ENCODE assay signal across 20 mouse cellular contexts in the genomic region with DNA sequence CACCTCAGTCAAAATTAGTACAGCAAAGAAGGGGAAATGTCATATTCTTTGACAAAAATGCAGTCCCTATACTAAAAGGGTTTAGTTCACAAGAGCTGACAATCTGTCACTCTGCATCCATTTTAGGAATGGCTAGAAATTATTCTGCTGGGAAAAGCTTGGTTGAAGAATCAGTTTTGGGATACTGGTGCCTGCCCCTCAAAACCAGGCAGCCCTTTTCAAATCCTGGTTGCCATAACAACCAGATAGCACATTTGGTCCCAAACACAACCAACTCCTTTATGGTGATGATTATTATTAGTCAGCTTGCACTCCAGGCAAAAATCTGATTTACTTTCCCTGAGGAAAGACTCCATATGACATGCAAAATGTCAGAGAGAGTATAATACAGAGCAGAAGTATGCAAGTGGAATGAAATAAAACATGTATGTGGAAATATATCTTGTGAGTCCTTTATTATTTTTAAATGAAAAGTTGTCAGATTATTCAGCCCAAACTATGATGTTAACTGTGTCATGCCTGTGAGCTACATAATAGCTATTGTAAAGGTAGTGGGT.
DNase-seq lines count a peak whose midpoint lies in the region; ATAC-seq and TF ChIP-seq lines count a peak whose summit lies in the region.
"Had no signal": no experiment of that assay in that cellular context is flagged by ENCODE, and none has a peak within 500 bp of the region (broad histone marks: within the 10 kb centered on the region; RNA-seq: fewer than 3 reads in every experiment).

No protein-coding gene starts in this region.

- no peaks in the 10 kb centered on the region for H3K4me1 ChIP-seq in hindbrain, postnatal 0 days (ENCODE audit: insufficient read depth, low read length)
- H3K4me1 ChIP-seq in hindbrain, embryonic 13.5 days (replicated peaks), result no peaks in the 10 kb centered on the region
- H3K4me1 ChIP-seq: embryonic facial prominence, embryonic 12.5 days; forebrain, embryonic 13.5 days; heart, embryonic 13.5 days had no signal

- no peaks in the 10 kb centered on the region for H3K27me3 ChIP-seq in hindbrain, postnatal 0 days (ENCODE audit: insufficient read depth, low read length)
- H3K27me3 ChIP-seq in hindbrain, embryonic 13.5 days, result no peaks in the 10 kb centered on the region
- H3K27me3 ChIP-seq: embryonic facial prominence, embryonic 12.5 days; forebrain, embryonic 13.5 days; heart, embryonic 13.5 days; neural tube, embryonic 13.5 days had no signal

- no peak for ATAC-seq in hindbrain, postnatal 0 days
- ATAC-seq in hindbrain, embryonic 13.5 days (ENCODE audit: low FRiP score), result no peak
- ATAC-seq: forebrain, embryonic 13.5 days had no signal

- H3K4me3 ChIP-seq in hindbrain, postnatal 0 days (ENCODE audit: low read length), result no peak overlapping the region
- H3K4me3 ChIP-seq in hindbrain, embryonic 13.5 days, result no peak overlapping the region
- H3K4me3 ChIP-seq: embryonic facial prominence, embryonic 12.5 days; forebrain, embryonic 13.5 days; heart, adult 2 months; heart, embryonic 13.5 days; myocyte; neural tube, embryonic 13.5 days had no signal

- no peak overlapping the region for H3K4me2 ChIP-seq in hindbrain, postnatal 0 days (ENCODE audit: low read depth, low read length)
- no peak overlapping the region for H3K4me2 ChIP-seq in hindbrain, embryonic 13.5 days
- H3K4me2 ChIP-seq: embryonic facial prominence, embryonic 12.5 days; forebrain, embryonic 13.5 days; heart, embryonic 13.5 days; neural tube, embryonic 13.5 days had no signal

- H3K9ac ChIP-seq in hindbrain, postnatal 0 days (replicated peaks; ENCODE audit: low read length), result no peak overlapping the region
- no peak overlapping the region for H3K9ac ChIP-seq in hindbrain, embryonic 13.5 days
- H3K9ac ChIP-seq: embryonic facial prominence, embryonic 12.5 days; forebrain, embryonic 13.5 days; heart, embryonic 13.5 days; neural tube, embryonic 13.5 days had no signal

- no peak for TF ChIP-seq CTCF in hindbrain, postnatal 0 days (IDR thresholded peaks at IDR 0.05; ENCODE audit: low read depth)

- no peaks in the 10 kb centered on the region for H3K9me3 ChIP-seq in hindbrain, postnatal 0 days (ENCODE audit: low read length)
- H3K9me3 ChIP-seq in hindbrain, embryonic 13.5 days, result no peaks in the 10 kb centered on the region
- H3K9me3 ChIP-seq: embryonic facial prominence, embryonic 12.5 days; forebrain, embryonic 13.5 days; heart, embryonic 13.5 days; neural tube, embryonic 13.5 days had no signal

- H3K36me3 ChIP-seq in hindbrain, postnatal 0 days (ENCODE audit: insufficient read depth, low read length), result no peaks in the 10 kb centered on the region
- H3K36me3 ChIP-seq in hindbrain, embryonic 13.5 days, result no peaks in the 10 kb centered on the region
- H3K36me3 ChIP-seq: embryonic facial prominence, embryonic 12.5 days; heart, embryonic 13.5 days; neural tube, embryonic 13.5 days had no signal

- no peak overlapping the region for H3K27ac ChIP-seq in hindbrain, postnatal 0 days
- H3K27ac ChIP-seq in hindbrain, embryonic 13.5 days, result no peak overlapping the region
- H3K27ac ChIP-seq: embryonic facial prominence, embryonic 12.5 days; forebrain, embryonic 13.5 days; heart, adult 2 months; heart, embryonic 13.5 days; macrophage; neural tube, embryonic 13.5 days had no signal

- peak; percentile 24 for DNase-seq in hindbrain, postnatal 0 days (ENCODE audit: low spot score)
- DNase-seq in brain, adult 2 months (ENCODE audit: low read depth, low spot score), result peak; percentile 26
- DNase-seq in layer of hippocampus, adult 18-20 months (ENCODE audit: low spot score in 2 of 2), result peak; percentile 19 to 63
- DNase-seq in layer of hippocampus, postnatal 36 days, result peak; percentile 9 to 25
- DNase-seq in heart, adult 18-20 months, result no peak
- DNase-seq in gastrocnemius, adult 18-20 months (ENCODE audit: low spot score), result no peak
- DNase-seq: cerebellum, adult 11-12 months; gastrocnemius, postnatal 25 days; heart, adult 2 months; heart, postnatal 14 days; kidney, adult 18-20 months; kidney, postnatal 4 days; thymus, adult 2 months had no signal

Comparison
In these comparisons a context has a peak if more than half of its experiments do, and no peak if none do; other contexts are left out.
1. DNase-seq: peak in hindbrain, postnatal 0 days (single experiment), brain, adult 2 months (single experiment), layer of hippocampus, adult 18-20 months (2 of 2) and layer of hippocampus, postnatal 36 days (2 of 2); none in heart, adult 18-20 months (0 of 2) and gastrocnemius, adult 18-20 months (single experiment).